Mouse (Mus musculus) v-Abl transformed pro-B cells (cell line): ENCODE results near the gene Bcar1.

Source experiments
- in situ Hi-C, 2 experiments: fragments of 400-800 bp; cut with MboI; formaldehyde crosslinking; loops; one replicate each; pipeline ENCODE4 v1.15.1; 2025; ENCODE audit not compliant: unreplicated experiment in 2 of 2

Bcar1 gene

DNA sequence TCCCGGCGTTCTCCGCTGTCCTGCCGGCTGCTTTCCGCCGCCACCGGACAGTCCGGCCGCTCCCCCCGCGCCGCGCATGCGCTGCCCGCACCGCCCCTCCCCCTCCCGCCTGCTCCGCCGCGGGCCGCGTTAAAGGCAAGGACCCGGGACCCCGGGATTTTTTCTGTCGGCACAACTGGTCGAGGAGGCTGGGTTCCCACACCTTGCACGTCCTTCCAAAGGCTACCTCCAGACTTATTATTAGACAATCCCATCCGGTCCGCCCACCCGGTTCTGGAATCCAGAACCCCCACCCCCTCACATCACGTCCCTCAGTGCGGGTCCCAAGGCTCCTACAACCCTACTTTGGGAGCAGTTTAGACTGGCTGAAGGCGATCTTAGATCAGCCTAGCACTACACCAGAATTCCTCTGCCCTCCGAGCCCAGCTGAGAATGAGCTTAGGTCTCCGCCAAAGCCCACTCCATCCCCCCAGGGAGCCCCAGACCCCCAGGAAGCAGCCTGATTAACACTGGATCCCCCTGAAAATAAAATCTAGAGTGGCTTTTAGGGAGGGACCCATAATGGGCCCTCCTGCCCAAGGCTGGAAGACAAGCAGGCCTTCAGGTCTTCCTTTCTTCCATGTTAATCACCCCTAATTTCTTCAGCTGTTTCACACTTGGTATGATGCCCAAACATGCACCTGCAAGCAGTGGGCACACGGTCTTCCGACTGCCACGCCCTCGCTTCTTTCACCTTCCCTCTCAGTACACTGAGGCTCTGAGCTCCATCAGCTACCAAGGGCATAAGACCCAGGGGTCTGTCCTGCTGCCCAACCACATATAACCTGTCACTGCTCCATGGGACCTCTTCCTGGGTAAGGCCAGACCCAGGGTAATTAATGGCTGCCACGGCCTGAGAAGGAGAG lies at the start of gene Bcar1:
Bcar1 (minus strand) TSS at position 18 of the 905 bp plus-strand sequence.
- in situ Hi-C loops = no loop called here

GRCm38 (mm10) chr8:111789639-111790038 lies 46.0 kb upstream of the Bcar1 start:
- in situ Hi-C loops = no loop called here

- in situ Hi-C loops = no loop called here
Observed at GRCm38 (mm10) chr8:111789200-111789599, 45.6 kb upstream of the Bcar1 start.

GRCm38 (mm10) chr8:111788497-111788896 lies 44.9 kb upstream of the Bcar1 start:
- in situ Hi-C loops = no loop called here

DNA sequence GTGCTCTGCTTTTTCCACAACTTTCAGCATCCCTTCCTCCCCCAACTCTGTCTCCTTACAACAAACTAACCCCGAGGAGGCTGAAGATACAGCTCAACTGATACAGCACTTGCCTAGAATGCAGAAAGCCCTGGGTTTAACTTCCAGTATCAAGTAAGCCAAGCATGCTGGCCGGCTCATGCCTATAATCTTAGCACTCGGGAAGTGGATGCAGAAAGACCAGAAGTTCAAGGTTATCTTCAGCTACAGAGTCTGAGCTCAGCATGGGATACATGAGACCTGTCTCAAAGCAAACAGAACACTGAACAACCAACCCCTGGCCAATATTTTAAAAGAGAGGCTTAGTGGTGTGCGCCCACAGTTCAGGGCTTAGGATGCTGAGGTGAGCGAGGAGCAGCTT lies 44.5 kb upstream of the Bcar1 start:
- in situ Hi-C loops = no loop called here

DNA sequence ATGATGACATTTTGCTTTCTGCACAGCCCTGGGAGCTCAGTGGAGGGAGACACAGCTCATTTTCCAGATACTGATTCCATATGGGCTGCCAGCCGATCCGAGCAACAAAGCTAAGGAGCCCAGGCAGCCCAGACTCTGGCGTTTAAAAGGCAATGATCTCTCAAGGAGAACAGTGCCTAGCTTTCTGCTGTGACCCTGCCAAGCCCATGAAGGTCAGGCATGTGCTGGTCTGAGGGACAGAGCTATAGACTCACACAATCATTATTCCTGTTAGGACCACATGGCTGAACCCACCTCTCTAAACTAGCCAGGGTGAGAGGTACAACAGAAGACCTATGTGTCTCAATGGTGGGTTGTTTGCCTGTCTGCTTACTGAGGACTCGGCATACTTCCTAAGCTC lies 44.1 kb upstream of the Bcar1 start:
- in situ Hi-C loops = no loop called here

- in situ Hi-C loops = no loop called here
Observed at GRCm38 (mm10) chr8:111786701-111787588, 43.3 kb upstream of the Bcar1 start.

DNA sequence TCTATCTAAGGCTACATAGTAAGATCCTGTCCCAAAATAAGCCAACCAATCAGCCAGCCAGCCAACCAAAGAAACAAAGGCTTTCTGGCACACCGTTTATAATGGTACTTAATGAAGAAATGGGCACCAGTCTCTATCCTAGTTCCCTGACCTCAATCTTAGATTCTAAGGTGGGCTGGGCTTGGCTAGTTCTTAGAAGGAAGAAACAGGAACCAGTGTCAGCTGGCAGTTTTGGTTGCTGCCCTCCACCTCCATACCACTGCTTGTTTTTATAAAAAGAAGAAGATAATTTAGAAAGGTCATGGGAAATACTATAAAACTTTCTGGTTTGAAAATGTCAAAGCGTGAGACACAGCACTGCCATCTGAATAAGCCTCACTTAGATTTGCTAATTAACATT lies 42.5 kb upstream of the Bcar1 start:
- in situ Hi-C loops = no loop called here

DNA sequence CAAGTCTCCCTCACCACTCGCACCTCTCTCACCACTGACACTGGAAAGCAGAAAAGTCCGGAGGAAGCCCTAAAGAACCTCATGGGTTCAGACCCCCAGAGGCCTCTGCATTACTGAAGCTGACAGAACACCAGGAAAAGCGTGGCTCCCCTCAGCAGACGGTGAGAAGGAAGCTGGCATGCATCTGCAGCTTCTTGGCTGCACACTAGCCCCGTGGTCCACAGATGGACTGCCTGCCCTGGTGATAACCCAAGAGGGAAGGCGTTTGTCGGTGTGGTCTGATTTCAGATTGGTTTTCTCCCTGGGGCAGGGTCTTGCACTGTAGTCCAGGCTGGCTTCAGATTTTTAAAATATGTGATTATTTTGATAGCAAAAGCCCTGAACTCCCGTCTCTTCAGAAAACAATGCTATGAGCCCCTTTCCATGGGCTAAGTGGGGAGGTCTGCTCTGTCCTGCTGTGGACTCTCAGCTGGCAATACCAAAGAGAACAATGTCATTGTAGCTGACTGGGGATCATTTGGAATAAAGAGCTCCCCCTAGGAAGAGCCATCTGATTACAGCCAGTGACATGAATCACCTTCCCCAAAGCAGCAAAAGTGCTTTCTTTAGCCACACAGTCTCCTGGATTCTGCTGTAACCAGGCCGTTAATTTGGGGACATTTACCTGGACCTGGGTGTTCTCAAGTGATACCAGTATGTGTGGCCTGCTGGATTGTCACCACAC lies 39.2 kb upstream of the Bcar1 start:
- in situ Hi-C loops = no loop called here

DNA sequence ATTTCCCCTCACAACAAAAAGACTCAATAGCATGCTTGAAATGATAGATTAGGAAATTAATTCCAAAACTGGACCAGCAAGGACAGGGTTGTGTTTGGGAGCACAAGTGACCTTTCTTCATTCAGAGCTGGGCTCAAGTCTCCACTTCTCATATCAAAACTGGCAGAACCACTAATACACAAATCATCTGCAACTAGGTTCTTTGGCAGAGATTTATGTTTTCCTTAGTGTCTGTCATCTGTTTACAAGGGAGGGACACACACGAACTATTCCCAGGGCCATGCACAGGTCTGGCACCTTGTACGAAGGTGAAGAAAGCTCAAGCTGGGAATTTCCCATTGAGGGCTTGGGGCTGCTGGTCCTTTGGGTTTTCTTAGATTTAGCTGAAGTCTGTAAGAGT lies 38.6 kb upstream of the Bcar1 start:
- in situ Hi-C loops = no loop called here

DNA sequence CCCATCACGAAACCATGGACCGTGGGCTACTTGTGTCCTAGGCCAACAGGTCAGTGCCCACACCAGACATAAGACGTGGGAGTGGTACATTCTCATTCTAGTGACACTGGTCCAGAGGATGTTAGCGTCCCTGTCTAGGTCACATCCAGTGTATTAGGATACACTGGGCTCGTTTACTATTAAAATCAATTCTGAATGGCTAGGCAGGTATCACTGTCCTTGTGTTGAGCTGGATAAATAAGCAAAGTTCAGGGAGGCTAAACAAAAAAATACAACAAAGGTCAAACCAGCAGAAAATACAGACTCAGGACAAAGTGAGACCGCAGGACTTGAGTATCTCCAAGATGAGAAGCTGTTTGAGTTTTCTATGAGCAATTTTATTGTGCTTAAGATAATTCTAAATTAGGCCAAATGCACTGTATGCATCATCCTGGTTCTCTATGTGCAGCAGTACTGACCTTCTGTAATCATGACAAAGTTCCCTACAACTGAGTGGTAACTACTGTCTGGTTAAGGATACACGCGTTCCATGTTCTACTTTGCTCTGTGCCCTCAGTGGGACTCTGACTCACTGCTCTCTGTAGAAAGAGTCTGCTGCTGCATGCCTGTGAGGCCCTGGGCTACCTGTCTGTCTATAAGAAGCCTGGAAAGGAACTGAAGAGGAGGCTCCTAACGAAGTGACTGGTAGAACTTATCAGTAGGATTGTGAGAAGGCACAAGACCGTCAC lies 37.3 kb upstream of the Bcar1 start:
- in situ Hi-C loops = no loop called here

DNA sequence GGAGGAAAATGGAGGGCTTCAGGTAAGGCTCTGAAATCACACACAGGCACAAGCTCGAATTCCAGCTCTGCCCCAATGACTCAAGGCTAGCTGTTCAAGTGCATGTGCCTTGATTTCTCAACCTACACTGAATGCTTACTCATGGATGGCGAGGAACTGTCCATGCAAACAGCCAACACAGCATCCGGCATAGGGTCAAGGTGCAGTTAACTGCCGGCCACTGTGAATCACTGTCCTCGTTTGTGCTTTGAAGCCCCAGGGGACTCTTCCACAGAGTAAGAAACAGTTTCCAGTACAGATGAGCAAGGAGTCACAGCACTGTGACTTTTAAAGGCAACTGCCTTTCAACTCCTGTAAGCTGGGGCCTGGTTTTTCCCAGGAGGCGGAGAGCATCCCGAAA lies 36.1 kb upstream of the Bcar1 start:
- in situ Hi-C loops = no loop called here

GRCm38 (mm10) chr8:111778801-111779200 lies 35.2 kb upstream of the Bcar1 start:
- in situ Hi-C loops = no loop called here

GRCm38 (mm10) chr8:111776492-111776891 lies 32.9 kb upstream of the Bcar1 start:
- in situ Hi-C loops = no loop called here

- in situ Hi-C loops = no loop called here
Observed at GRCm38 (mm10) chr8:111775766-111776165, 32.2 kb upstream of the Bcar1 start.

DNA sequence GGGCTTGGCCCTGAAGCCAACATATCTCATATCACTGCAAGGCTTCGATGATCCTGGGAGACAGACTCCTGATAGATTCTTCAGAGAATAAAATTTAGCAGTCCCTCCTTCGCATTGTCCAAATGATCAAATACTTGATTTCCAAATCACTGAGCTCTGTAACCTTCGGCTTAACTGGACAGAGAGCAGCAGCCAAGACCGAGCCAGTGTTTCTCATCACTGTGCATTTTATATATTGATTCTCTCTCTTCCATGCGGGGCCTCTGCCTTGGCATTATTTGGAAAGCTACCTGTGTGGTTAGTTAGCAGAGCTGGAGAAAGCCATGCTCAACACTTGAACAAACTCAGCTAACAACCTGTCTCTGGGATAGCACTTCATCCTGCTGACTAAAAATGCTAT lies 29.9 kb upstream of the Bcar1 start:
- in situ Hi-C loops = no loop called here

GRCm38 (mm10) chr8:111773057-111773456 lies 29.4 kb upstream of the Bcar1 start:
- in situ Hi-C loops = no loop called here

GRCm38 (mm10) chr8:111772083-111772482 lies 28.5 kb upstream of the Bcar1 start:
- in situ Hi-C loops = no loop called here

DNA sequence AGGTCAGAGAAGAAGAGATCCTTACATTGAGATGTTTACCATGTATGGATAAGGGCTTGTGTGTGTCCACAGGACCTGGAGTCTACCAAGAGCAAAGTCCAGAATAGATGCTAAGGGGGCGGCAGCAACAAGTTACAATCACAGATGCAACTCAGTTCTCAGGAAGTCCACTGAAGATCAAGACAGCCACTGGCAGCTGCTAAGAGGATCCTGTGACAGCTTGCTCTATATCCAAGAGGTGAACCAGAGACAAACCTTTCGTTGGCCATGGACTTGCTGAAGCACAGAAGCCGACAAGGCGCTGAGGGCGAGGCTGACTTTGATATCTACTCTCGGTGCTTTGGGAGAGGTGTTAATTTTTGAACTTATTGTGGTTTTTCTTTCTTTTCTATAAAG lies 28.0 kb upstream of the Bcar1 start:
- in situ Hi-C loops = no loop called here

GRCm38 (mm10) chr8:111770958-111771624 lies 27.5 kb upstream of the Bcar1 start:
- in situ Hi-C loops = no loop called here
